Mouse (Mus musculus) cerebellum, postnatal 10 days (tissue): ENCODE results near the gene Zfp712.

Experiments used
- DNase-seq, 2 experiments: peaks; one replicate each; pipeline ENCODE4 v3.0.0; 2021; ENCODE audit warnings: mixed read lengths in 2 of 2

The Zfp712 gene

DNA sequence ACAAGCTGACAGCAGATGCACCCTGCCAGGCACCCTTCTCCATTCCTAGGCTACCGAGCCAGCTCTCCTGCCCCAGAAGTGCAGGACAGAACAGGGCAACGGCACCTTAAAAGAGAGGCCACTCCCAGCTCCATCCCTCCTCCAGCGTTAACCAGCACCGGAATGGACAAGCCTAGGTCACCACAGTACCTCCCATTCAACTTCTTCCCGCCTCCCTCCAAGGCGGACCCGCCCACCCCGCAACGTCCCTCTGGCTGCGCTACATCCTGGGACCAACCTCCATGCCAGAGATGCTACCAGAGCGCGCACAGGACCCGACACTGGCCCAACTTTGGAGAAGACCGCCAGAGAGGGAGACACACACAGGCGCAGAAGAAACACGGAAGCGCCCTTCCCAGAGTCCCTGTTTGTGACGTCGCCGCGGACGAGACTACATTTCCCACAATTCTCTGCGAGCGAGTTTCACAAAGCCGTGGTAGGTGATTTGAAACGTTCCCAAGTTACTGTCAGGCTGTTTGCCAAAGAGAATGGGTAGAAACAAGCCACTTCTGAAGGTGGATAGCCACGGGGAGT, at the start of gene Zfp712:
Gene Zfp712 (minus strand): TSS at position 385 of the 573 bp plus-strand sequence.
- peak; percentile 95 for DNase-seq

DNA sequence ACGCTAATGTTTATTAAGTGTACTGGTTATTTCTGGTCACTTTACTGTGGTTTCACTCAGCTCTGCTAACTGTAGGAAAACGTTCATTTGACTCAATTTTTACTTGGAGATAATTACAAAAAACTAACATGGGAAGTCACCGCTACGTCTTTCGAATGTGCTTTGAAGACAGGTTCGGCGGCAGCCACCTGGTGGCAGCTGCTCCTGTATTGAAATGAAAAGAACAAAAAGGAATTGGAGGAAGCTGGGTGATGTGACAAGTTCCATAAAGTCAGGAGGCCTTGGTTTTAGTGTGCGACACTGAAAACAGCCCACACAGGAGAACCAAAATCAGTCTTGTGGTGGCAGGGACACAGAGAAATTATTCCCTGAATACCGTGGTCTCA, 47.8 kb upstream of the Zfp712 start:
- DNase-seq, result no peak

DNA sequence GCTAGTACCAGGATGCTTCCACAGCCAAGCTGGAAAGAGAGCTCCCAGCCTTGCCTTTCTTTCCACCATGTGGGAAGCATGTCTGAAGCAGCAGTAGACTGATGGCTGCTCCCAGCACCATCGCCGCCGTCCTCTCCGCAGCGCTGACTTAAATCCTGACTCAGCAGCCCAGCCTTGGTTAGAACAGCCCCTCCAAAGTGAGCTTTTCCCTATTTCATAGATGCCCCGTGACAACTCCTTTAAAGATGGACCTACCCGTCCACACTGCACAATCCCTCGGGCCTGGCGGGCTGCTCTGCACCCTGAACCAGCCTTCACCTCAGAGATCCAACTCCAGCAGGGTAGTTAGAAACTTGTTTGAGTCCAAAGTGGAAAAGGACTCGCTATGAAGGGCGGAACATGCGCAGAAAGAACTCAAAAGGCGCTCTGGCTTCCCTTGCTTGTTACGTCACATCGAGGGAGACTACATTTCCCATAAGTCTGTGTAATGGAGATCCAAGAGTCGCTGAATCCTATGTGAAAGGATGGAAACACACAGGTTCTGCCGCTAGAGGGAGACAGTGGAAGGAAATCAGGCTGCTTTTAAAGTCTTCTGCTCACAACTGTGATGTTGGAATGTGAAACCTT, 47.3 kb upstream of the Zfp712 start, which contains the start of gene Gm28557:
Gene Gm28557 (minus strand): TSS at position 411 of the 627 bp plus-strand sequence.
- DNase-seq, result peak; percentile 94 to 96

DNA sequence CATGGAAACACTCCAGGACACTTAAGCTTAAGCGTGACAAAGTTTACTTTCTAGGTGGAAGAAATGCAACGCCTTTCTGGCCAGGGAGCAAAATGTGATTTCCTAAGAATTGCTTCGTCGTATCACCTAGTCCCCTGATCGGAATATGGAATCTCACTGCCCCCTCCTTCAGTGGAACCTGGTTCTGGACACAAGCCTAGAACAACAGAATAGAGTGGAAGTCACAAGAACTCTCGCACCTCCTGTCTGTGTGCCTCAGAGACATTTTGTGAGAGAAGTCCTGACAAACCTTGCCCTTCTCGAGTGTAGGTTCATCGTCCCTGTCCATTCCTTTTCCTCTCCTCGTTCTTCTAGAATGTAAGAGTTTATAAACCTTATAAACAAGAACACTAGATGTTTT, 46.7 kb upstream of the Zfp712 start:
- no peak for DNase-seq

DNA sequence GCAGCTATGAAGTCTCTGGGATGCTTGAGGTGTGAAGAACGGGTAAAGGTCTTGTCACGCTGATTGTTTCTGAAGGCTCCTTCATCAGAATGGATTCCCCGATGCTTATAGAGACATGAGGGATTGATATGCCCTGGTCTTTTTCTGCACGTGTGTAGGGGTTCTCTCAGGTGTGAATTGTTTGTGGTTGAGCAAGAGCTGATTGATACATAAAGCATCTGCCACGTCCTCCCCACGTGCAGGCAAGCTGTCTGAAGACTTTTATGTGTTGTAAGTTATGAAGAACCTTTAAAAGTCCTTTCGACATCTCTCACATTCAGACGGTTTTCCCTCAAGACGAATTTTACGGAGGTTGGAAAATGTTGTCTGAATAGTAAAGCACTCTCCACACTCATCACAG, 36.9 kb upstream of the Zfp712 start, which contains the start of gene Zfp708:
Gene Zfp708 (minus strand): TSS at position 101 of the 400 bp plus-strand sequence.
- no peak for DNase-seq

DNA sequence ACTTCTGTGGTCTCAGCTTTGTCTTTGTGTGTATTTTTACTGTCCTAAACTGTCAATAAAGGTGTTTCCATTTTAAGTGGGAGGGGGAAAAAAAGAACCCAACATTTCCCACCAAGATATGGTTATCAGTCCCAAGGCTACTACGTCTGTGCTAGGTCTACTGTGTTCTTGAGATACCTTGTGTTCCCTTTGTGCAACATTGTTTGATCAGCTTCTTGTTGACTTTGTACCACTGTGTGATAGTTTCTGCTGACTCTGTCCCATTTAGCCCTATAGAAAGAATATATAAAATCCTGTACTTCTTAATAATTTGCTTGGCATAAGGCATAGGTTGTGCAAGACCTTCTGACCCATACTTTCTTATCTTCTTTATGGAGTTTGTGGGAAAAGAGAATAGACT, 29.2 kb upstream of the Zfp712 start:
- no peak for DNase-seq

DNA sequence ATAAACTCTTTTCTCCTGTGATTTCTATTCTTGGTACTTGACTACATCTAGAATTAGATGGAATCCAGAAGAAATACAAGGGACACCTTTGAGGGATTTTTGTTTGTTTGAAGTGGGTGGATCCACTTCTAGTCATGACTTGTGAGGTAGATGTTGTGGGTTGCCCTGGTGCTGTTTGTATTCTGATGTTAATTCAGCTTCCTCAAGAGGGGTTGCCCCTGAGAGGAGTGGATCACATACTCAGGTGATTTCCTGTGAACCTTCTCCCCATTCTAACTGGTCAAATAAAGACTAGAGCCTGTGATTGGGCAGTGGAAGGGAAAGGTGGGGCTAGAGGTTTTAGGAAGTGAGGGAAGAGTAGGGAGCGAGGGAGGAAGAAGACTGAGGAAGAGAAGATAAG, 21.0 kb upstream of the Zfp712 start:
- no peak for DNase-seq

DNA sequence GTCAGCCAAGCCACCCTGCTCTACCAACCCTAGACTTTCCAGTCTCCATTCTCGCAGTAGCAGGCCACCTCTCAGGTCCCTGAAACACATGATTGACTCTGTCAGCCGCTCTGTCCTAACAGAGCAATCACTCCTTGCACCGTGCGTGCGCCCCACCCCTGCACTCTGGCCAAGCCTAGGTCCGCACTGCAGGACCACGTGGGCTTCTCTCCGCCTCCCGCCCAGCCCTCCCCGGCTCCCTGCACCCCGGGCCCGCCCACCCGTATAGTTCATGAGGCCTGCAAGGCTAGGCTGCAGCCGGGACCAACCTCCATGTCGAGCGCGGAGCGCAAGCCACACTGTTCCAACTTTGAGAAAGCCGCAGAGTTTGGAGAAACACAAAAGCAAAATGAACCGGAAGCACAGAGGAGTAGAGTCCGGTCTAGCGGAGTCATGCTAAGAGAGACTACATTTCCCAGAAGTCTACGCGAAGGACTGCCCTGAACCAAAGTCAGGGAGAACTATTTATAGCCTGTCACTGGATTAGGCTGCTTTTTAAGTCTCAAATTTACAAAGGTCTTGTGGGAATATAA, 20.3 kb upstream of the Zfp712 start:
- peak; percentile 73 to 78 for DNase-seq

DNA sequence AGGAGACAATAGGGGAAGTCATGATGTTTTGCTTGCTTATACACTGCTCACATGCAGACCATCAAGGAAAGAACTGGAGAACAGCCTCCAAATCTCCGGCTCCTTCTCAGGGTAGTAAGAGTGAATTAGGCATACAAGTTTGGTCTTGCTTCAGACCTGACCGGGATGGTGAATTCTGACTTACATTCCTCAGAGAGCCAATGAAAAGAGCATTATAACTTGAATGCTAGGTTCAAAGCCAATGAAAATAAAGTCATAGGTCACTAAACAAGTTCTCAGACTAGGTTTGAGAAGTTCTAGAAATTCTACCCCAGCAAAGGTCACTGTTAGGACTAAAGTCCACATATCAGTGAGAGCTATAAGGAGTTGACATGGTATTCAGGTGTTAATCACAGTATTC, 16.3 kb upstream of the Zfp712 start:
- no peak for DNase-seq

DNA sequence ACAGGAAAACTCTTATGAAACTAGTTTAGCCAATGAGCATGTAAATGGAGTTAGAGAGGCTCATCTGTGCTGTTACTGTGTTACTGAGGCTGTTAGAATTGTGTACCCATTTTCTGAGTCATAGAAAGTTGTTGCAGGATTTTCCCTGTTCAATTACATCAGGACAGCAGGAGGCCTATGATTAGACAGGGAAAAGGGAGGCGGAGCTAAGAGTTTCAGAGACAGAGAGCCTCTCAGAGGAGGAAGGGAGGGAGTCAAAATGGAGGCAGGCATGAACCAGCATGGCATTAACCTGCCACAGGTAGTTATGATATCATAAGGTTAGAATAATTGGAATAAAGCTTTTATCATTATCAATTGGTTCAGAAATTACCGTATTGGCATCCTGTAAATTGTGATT, 11.8 kb upstream of the Zfp712 start:
- DNase-seq, result no peak

DNA sequence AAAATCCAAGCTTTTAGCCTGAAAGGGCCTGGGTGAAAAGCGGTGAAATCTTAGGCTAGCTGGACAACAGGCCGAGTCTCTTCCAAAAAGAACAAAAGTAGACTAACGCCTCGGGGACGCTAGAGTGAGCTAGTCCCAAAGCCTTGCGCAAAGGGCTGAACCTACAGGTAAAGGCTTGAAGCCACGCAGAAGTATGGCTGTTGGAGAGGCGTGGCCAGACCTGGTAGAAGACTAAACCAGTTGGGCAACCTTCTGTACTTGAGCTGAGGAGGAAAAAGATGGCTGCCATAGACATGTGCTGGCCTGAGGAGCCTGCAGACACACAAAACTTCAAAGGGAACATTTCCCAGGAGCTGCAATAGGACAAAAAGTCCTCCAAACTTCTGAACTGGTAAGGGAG, 4.4 kb upstream of the Zfp712 start:
- no peak for DNase-seq

DNA sequence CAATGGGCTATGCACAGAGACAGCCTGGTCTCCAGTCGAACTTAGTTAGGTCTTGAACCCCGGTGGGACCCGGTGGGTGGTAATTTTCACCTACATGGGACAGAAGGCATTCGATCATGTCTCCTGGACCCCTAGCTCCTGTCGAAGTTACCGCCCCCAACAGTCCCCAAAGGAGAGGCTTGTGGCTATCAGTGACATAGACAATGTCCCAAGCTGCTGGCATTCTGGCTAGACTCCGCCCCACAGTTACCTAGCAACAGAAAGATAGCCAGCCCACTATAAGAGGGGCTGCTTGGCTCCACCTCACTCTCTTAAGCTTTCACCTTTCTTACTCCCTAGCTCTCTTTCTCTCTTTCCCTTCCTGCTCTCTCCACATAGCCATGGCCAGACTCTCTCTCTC, 1.5 kb upstream of the Zfp712 start:
- peak; percentile 11 to 24 for DNase-seq

DNA sequence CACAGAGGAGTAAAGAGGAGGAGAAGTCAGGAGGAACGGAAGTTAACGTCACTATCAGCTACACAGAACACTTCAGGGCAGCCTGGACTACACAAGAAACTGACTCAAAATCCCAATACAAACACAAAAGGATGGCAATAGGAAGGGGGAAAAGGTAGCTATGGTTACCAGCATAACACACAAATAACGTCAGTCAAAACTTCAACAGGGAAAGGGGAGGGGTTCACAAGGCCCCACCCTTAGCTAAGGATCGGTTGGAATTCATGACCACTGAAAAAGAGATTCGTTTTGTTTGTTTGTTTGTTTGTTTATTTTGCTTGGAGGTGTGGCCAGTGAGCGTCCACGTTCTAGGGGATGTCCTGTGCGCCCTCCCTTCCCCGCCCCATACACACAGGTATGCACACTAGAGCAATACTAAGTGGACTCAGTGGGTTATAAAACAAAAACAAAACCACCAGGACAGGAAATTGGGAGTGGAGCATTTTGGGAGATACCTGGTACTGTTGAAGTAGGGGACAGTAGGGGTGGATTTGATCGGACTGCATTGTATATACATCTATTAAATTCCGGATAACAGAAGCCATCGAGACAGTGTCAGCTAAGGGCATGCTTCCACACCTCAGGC, 697 bp downstream of the Zfp712 start:
- peak in 1 of 2 experiments; percentile 8 for DNase-seq
